Mouse (Mus musculus): ENCODE measurements around the gene Rbms1.

The Rbms1 gene

GRCm38 (mm10) chr2:60920076-60920475, 42.9 kb downstream of the Rbms1 start:
- no peak for DNase-seq (ENCODE audit: extremely low spot score, low read depth, low spot score)

GRCm38 (mm10) chr2:60918401-60918800, 44.6 kb downstream of the Rbms1 start:
- DNase-seq (ENCODE audit: extremely low spot score, low read depth, low spot score), result no peak

- no peak for DNase-seq (ENCODE audit: extremely low spot score, low read depth, low spot score)
Measured at GRCm38 (mm10) chr2:60914524-60915280, 48.3 kb downstream of the Rbms1 start.

GRCm38 (mm10) chr2:60913281-60913680, 49.7 kb downstream of the Rbms1 start:
- DNase-seq (ENCODE audit: extremely low spot score, low read depth, low spot score), result no peak

GRCm38 (mm10) chr2:60911716-60912115, 51.3 kb downstream of the Rbms1 start:
- DNase-seq (ENCODE audit: extremely low spot score, low read depth, low spot score), result no peak

- DNase-seq (ENCODE audit: extremely low spot score, low read depth, low spot score), result no peak
Measured at GRCm38 (mm10) chr2:60910820-60911219, 52.2 kb downstream of the Rbms1 start.

GRCm38 (mm10) chr2:60908551-60908950, 54.4 kb downstream of the Rbms1 start:
- no peak for DNase-seq (ENCODE audit: extremely low spot score, low read depth, low spot score)

GRCm38 (mm10) chr2:60908116-60908515, 54.9 kb downstream of the Rbms1 start:
- no peak for DNase-seq (ENCODE audit: extremely low spot score, low read depth, low spot score)

GRCm38 (mm10) chr2:60905283-60905682, 57.7 kb downstream of the Rbms1 start:
- no peak for DNase-seq (ENCODE audit: extremely low spot score, low read depth, low spot score)

- DNase-seq (ENCODE audit: extremely low spot score, low read depth, low spot score), result no peak
Measured at GRCm38 (mm10) chr2:60904141-60904540, 58.9 kb downstream of the Rbms1 start.

GRCm38 (mm10) chr2:60903535-60903934, 59.5 kb downstream of the Rbms1 start:
- no peak for DNase-seq (ENCODE audit: extremely low spot score, low read depth, low spot score)

- DNase-seq (ENCODE audit: extremely low spot score, low read depth, low spot score), result no peak
Measured at GRCm38 (mm10) chr2:60902446-60903137, 60.4 kb downstream of the Rbms1 start.

- no peak for DNase-seq (ENCODE audit: extremely low spot score, low read depth, low spot score)
Measured at GRCm38 (mm10) chr2:60901511-60901951, 61.5 kb downstream of the Rbms1 start.

- DNase-seq (ENCODE audit: extremely low spot score, low read depth, low spot score), result no peak
Measured at GRCm38 (mm10) chr2:60901013-60901412, 62.0 kb downstream of the Rbms1 start.

GRCm38 (mm10) chr2:60893042-60893441, 70.0 kb downstream of the Rbms1 start:
- DNase-seq (ENCODE audit: extremely low spot score, low read depth, low spot score), result no peak

- DNase-seq (ENCODE audit: extremely low spot score, low read depth, low spot score), result no peak
Measured at GRCm38 (mm10) chr2:60883931-60884330, 79.1 kb downstream of the Rbms1 start.

- no peak for DNase-seq (ENCODE audit: extremely low spot score, low read depth, low spot score)
Measured at GRCm38 (mm10) chr2:60883043-60883365, 80.0 kb downstream of the Rbms1 start.

- DNase-seq (ENCODE audit: extremely low spot score, low read depth, low spot score), result no peak
Measured at GRCm38 (mm10) chr2:60882202-60883042, 80.6 kb downstream of the Rbms1 start.

GRCm38 (mm10) chr2:60881571-60882041, 81.4 kb downstream of the Rbms1 start:
- no peak for DNase-seq (ENCODE audit: extremely low spot score, low read depth, low spot score)

- no peak for DNase-seq (ENCODE audit: extremely low spot score, low read depth, low spot score)
Measured at GRCm38 (mm10) chr2:60880789-60881570, 82.0 kb downstream of the Rbms1 start.

Measured in hindlimb bud, embryonic 11.5 days (tissue).